Mouse (Mus musculus) heart, postnatal 0 days (tissue): ENCODE results near the gene Far2.

Experiments used
- CTCF ChIP-seq: IDR thresholded peaks from 2 replicates; pipeline ENCODE4 v1.5.1; 2016; ENCODE audit warnings: antibody characterized with exemption, control low read depth, low read depth
- EP300 ChIP-seq: IDR thresholded peaks from 2 replicates; pipeline ENCODE4 v1.6.1; 2016; ENCODE audit warnings: antibody characterized with exemption, low read depth

DNA sequence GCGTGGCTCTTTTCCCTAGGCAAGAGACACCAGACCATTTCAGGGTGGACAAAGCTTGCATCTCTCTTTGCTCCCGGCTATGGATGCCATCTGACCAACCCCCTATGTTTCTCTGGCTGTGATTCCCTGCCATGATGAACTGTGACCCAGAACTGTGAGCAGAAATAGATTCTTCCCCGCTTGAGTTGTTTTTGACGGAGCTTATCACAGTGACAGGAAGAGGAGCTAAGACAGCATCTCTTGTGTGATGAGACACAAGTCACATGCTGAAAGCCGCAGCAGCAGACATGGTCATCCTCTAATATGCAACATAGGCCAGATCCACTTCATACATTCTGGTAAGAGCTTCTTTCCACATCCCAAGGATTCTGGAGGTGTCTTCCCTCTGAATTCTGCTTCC, 69.3 kb downstream of the Far2 start:
- TF ChIP-seq CTCF (no peak), EP300 (no peak)
